Mouse (Mus musculus): ENCODE measurements at regions not wholly inside any gene's neighbourhood (a gene's known extent, or its start where the extent isn't known, plus 50 kb on each side); places are given as distances from the start of the nearest gene placed in this dataset.

GRCm38 (mm10) chr14:106190721-106191120 is 84.7 kb downstream of the Trim52 start:
- no peak for DNase-seq (ENCODE audit: low read depth, low spot score)

GRCm38 (mm10) chr14:106193583-106193982 is 87.6 kb downstream of the Trim52 start:
- DNase-seq (ENCODE audit: low read depth, low spot score), result no peak

GRCm38 (mm10) chr14:106194104-106194503 is 88.1 kb downstream of the Trim52 start:
- DNase-seq (ENCODE audit: low read depth, low spot score), result no peak

- DNase-seq (ENCODE audit: low read depth, low spot score), result no peak
Observed at GRCm38 (mm10) chr14:106197826-106198225, 91.8 kb downstream of the Trim52 start.

GRCm38 (mm10) chr14:106199109-106199508 is 93.1 kb downstream of the Trim52 start:
- DNase-seq (ENCODE audit: low read depth, low spot score), result no peak

- no peak for DNase-seq (ENCODE audit: low read depth, low spot score)
Observed at GRCm38 (mm10) chr14:106199536-106200319, 93.7 kb downstream of the Trim52 start.

- no peak for DNase-seq (ENCODE audit: low read depth, low spot score)
Observed at GRCm38 (mm10) chr14:106211062-106211461, 105.1 kb downstream of the Trim52 start.

GRCm38 (mm10) chr14:106217681-106218080 is 111.7 kb downstream of the Trim52 start:
- DNase-seq (ENCODE audit: low read depth, low spot score), result no peak

- DNase-seq (ENCODE audit: low read depth, low spot score), result no peak
Observed at GRCm38 (mm10) chr14:106219293-106219797, 113.3 kb downstream of the Trim52 start.

GRCm38 (mm10) chr14:106225401-106225800 is 119.4 kb downstream of the Trim52 start:
- DNase-seq (ENCODE audit: low read depth, low spot score), result no peak

GRCm38 (mm10) chr14:106241721-106242405 is 135.9 kb downstream of the Trim52 start:
- no peak for DNase-seq (ENCODE audit: low read depth, low spot score)

- peak; percentile 26 for DNase-seq (ENCODE audit: low read depth, low spot score)
Observed at GRCm38 (mm10) chr14:106259396-106260108, 153.6 kb downstream of the Trim52 start.

- no peak for DNase-seq (ENCODE audit: low read depth, low spot score)
Observed at GRCm38 (mm10) chr14:106265290-106265689, 159.3 kb downstream of the Trim52 start.

GRCm38 (mm10) chr14:106267679-106268561 is 161.9 kb downstream of the Trim52 start:
- DNase-seq (ENCODE audit: low read depth, low spot score), result no peak

GRCm38 (mm10) chr14:106269680-106270079 is 163.7 kb downstream of the Trim52 start:
- no peak for DNase-seq (ENCODE audit: low read depth, low spot score)

GRCm38 (mm10) chr14:106313558-106313957 is 207.6 kb downstream of the Trim52 start:
- DNase-seq (ENCODE audit: low read depth, low spot score), result no peak

- no peak for DNase-seq (ENCODE audit: low read depth, low spot score)
Observed at GRCm38 (mm10) chr14:106314079-106314551, 208.1 kb downstream of the Trim52 start.

GRCm38 (mm10) chr14:106318767-106319166 is 212.8 kb downstream of the Trim52 start:
- no peak for DNase-seq (ENCODE audit: low read depth, low spot score)

GRCm38 (mm10) chr14:106327653-106328283 is 221.8 kb downstream of the Trim52 start:
- DNase-seq (ENCODE audit: low read depth, low spot score), result no peak

Measured in telencephalon, adult 2 months (tissue).